Mouse (Mus musculus) gonadal fat pad, adult 2 months (tissue): Measurements from ENCODE around the gene A030014E15Rik. TPM values are rescaled to one million over a fixed set of nuclear protein-coding genes. Genes with fewer than 3 reads are reported as not detected.

Experiments used
- polyA plus RNA-seq: library from polyadenylated mRNA; depleted of rRNA; stranded (reverse); fragments of >200 nt; gene quantifications from 2 replicates; pipeline ENCODE4 v1.2.3, GENCODE M21; 2012; rRNA removed

A030014E15Rik gene
- polyA plus RNA-seq, 1 experiment = not detected

Other genes starting within 250 kb of the A030014E15Rik start
- gene Mff, start 200.0 kb upstream of the A030014E15Rik start, polyA plus RNA-seq = 58.4 and 61.4 TPM in 2 replicates
- gene Tm4sf20, start 156.5 kb upstream of the A030014E15Rik start, polyA plus RNA-seq = not detected in 2 replicates
- not detected in 2 replicates for gene Gm47791, start 153.7 kb upstream of the A030014E15Rik start, polyA plus RNA-seq
- gene Agfg1, start 85.4 kb upstream of the A030014E15Rik start, polyA plus RNA-seq = 31.3 and 36.8 TPM in 2 replicates
- gene A030005L19Rik, start 11.6 kb upstream of the A030014E15Rik start, polyA plus RNA-seq = 0.19 and 0.49 TPM in 2 replicates
- not detected in 2 replicates for gene Gm6217, start 6.5 kb downstream of the A030014E15Rik start, polyA plus RNA-seq
- not detected in 2 replicates for gene A030003K21Rik, start 18.5 kb downstream of the A030014E15Rik start, polyA plus RNA-seq
- gene Gm7544, start 31.1 kb downstream of the A030014E15Rik start, polyA plus RNA-seq = not detected in 2 replicates
- gene Gm47955, start 35.4 kb downstream of the A030014E15Rik start, polyA plus RNA-seq = not detected in 2 replicates
- gene Gm47959, start 75.6 kb downstream of the A030014E15Rik start, polyA plus RNA-seq = not detected in 2 replicates
- gene Slc19a3, start 113.5 kb downstream of the A030014E15Rik start, polyA plus RNA-seq = 3.0 and 3.5 TPM in 2 replicates
- not detected in 2 replicates for gene Krtap28-10, start 117.6 kb downstream of the A030014E15Rik start, polyA plus RNA-seq
- gene Gm47969, start 120.0 kb downstream of the A030014E15Rik start, polyA plus RNA-seq = not detected in 2 replicates
- not detected in 2 replicates for gene A030005K14Rik, start 134.5 kb downstream of the A030014E15Rik start, polyA plus RNA-seq
- not detected in 2 replicates for gene Krtap28-13, start 136.0 kb downstream of the A030014E15Rik start, polyA plus RNA-seq
- not detected in 2 replicates for gene Ccl20, start 191.8 kb downstream of the A030014E15Rik start, polyA plus RNA-seq
- gene Daw1, start 234.8 kb downstream of the A030014E15Rik start, polyA plus RNA-seq = 0.65 and 0.74 TPM in 2 replicates